Mouse (Mus musculus) stomach, embryonic 16.5 days (tissue): ENCODE measurements around the gene Dclre1b. TPM values are rescaled to one million over a fixed set of nuclear protein-coding genes. Genes with fewer than 3 reads are reported as not detected.
A peak's percentile ranks its signal among the peaks of the same experiment; 100 is the strongest.
"Not testable (repeated sequence)": the region's sequence is repeated elsewhere in the genome, so short reads cannot be mapped to it uniquely, and the experiment has no call there.

Source experiments
- ATAC-seq: fragments of 200-750 bp; cut with Nextera tagmentation; 2 replicates; pipeline ENCODE4 v1.8.0; 2017; ENCODE audit warnings: moderate number of reproducible peaks, moderate TSS enrichment; ENCODE audit not compliant: insufficient read depth, low FRiP score
- H3K27ac ChIP-seq: fragments of 300-500 bp; sonication (generic); 2 replicates; pipeline ENCODE4 v1.5.1; 2014; ENCODE audit warnings: low read length
- H3K27me3 ChIP-seq: fragments of 300-500 bp; sonication (generic); 2 replicates; pipeline ENCODE4 v1.6.1; 2014; ENCODE audit warnings: low read length, control low read depth, mixed read lengths; ENCODE audit not compliant: control insufficient read depth, insufficient read depth
- H3K36me3 ChIP-seq: fragments of 300-500 bp; sonication (generic); 2 replicates; pipeline ENCODE4 v1.6.1; 2014; ENCODE audit warnings: low read length; ENCODE audit not compliant: control insufficient read depth, insufficient read depth
- H3K4me1 ChIP-seq: fragments of 300-500 bp; sonication (generic); 2 replicates; pipeline ENCODE4 v1.6.1; 2014; ENCODE audit warnings: low read length, control low read depth, mixed read lengths; ENCODE audit not compliant: control insufficient read depth, insufficient read depth
- H3K4me2 ChIP-seq: fragments of 300-500 bp; sonication (generic); 2 replicates; pipeline ENCODE4 v1.6.1; 2014; ENCODE audit warnings: low read depth, low read length, mixed read lengths
- H3K4me3 ChIP-seq: fragments of 300-500 bp; sonication (generic); replicated peaks from 2 replicates; pipeline ENCODE4 v1.5.1; 2014; ENCODE audit warnings: mild to moderate bottlenecking, low read length
- H3K9ac ChIP-seq: fragments of 300-500 bp; sonication (generic); 2 replicates; pipeline ENCODE4 v1.6.1; 2014; ENCODE audit warnings: low read length
- H3K9me3 ChIP-seq: fragments of 300-500 bp; sonication (generic); replicated peaks from 2 replicates; pipeline ENCODE4 v1.6.1; 2016; ENCODE audit warnings: low read length, control low read depth; ENCODE audit not compliant: control insufficient read depth
- WGBS: fragments of 180-500 bp; shearing (Covaris S2); extraction: QIAGEN DNeasy Blood & Tissue Kit; methylation state at CpG from one replicate; pipeline ENCODE4 v1.1.7; 2014; 5-methylcytosine and 5-hydroxymethylcytosine counted together
- polyA plus RNA-seq: library from polyadenylated mRNA; unstranded; fragments of >200 nt; fragmentation: Nextera tagmentation; extraction: Ambion mirVana; gene quantifications from 2 replicates; pipeline ENCODE4 v1.2.1, GENCODE M21; 2015

Dclre1b gene
- polyA plus RNA-seq, 1 experiment from 2014 or later, result 20.0 TPM

GRCm38 (mm10) chr3:103830681-103831080 is 21.4 kb upstream of the Dclre1b start:
- not testable (repeated sequence) for H3K9ac ChIP-seq, H3K4me1 ChIP-seq, H3K27ac ChIP-seq, H3K27me3 ChIP-seq, H3K4me2 ChIP-seq, H3K9me3 ChIP-seq, H3K36me3 ChIP-seq, H3K4me3 ChIP-seq, ATAC-seq
- 62% methylated on average over 1 of the region's 1 CpGs for WGBS

- no peak overlapping the region for H3K4me3 ChIP-seq
- H3K4me1 ChIP-seq, result no peaks in the 10 kb centered on the region
- ATAC-seq, result no peak
- no peaks in the 10 kb centered on the region for H3K9me3 ChIP-seq
- H3K9ac ChIP-seq, result no peak overlapping the region
- 75% methylated on average over 3 of the region's 3 CpGs for WGBS
- no peak overlapping the region for H3K4me2 ChIP-seq
- H3K27me3 ChIP-seq, result no peaks in the 10 kb centered on the region
- no peak overlapping the region for H3K27ac ChIP-seq
- H3K36me3 ChIP-seq, result no peaks in the 10 kb centered on the region
Observed at GRCm38 (mm10) chr3:103829036-103829435, 19.8 kb upstream of the Dclre1b start.

DNA sequence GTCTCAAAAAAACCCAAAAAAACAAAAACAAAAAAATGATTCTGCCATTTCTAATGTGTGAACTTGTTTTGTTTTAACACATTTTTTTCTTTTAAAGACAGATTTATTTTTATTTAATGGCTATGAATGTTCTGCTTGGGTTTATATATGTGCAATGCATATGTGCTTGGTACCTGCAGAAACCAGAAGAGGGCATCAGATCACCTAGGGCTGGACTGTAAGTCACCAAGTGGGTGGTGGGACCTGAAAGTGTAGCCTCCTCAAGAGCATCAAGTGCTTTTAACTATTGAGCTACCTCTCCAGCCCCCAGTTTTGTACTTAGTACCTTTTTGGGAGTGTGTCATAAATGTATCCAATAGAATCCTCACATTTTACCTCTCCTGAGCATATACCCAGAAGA is 18.3 kb upstream of the Dclre1b start:
- H3K27me3 ChIP-seq, result no peaks in the 10 kb centered on the region
- H3K9me3 ChIP-seq, result no peaks in the 10 kb centered on the region
- no peaks in the 10 kb centered on the region for H3K36me3 ChIP-seq
- no peak overlapping the region for H3K9ac ChIP-seq
- H3K4me2 ChIP-seq, result no peak overlapping the region
- no peak overlapping the region for H3K4me3 ChIP-seq
- no peaks in the 10 kb centered on the region for H3K4me1 ChIP-seq
- H3K27ac ChIP-seq, result no peak overlapping the region
- ATAC-seq, result no peak

GRCm38 (mm10) chr3:103810967-103811366 is 1.7 kb upstream of the Dclre1b start:
- Histone ChIP-seq H3K36me3 (no peaks in the 10 kb centered on the region; the same call in 1 of the 2 replicates), H3K27ac (no peak overlapping the region), H3K27me3 (no peaks in the 10 kb centered on the region), H3K9me3 (no peaks in the 10 kb centered on the region), H3K4me3 (no peak overlapping the region), H3K4me2 (no peak overlapping the region), H3K9ac (no peak overlapping the region), H3K4me1 (peaks cover 8% of the 10 kb centered on the region)
- WGBS, result 88% methylated on average over 6 of the region's 6 CpGs
- ATAC-seq, result no peak

GRCm38 (mm10) chr3:103809799-103810150 is 531 bp upstream of the Dclre1b start:
- peak; percentile 25; the same call in 1 of the 2 replicates for ATAC-seq
- Histone ChIP-seq H3K9ac (peak overlapping the region; percentile 95), H3K36me3 (no peaks in the 10 kb centered on the region), H3K27me3 (no peaks in the 10 kb centered on the region), H3K4me2 (peak overlapping the region; percentile 82), H3K4me3 (peak overlapping the region; percentile 65), H3K9me3 (no peaks in the 10 kb centered on the region), H3K4me1 (peaks cover 8% of the 10 kb centered on the region), H3K27ac (peak overlapping the region; percentile 95)
- 3% methylated on average over 14 of the region's 14 CpGs for WGBS

- peaks cover 4% of the 10 kb centered on the region; the same call in 1 of the 2 replicates for H3K36me3 ChIP-seq
- no peaks in the 10 kb centered on the region for H3K27me3 ChIP-seq
- H3K4me2 ChIP-seq, result no peak overlapping the region
- no peak overlapping the region for H3K9ac ChIP-seq
- peaks cover 19% of the 10 kb centered on the region for H3K4me1 ChIP-seq
- H3K4me3 ChIP-seq, result no peak overlapping the region
- H3K27ac ChIP-seq, result no peak overlapping the region
- no peaks in the 10 kb centered on the region for H3K9me3 ChIP-seq
- no peak for ATAC-seq
- 86% methylated on average over 1 of the region's 1 CpGs for WGBS
Observed at GRCm38 (mm10) chr3:103805671-103806070, 3.6 kb downstream of the Dclre1b start.

GRCm38 (mm10) chr3:103802861-103803260 is 6.4 kb downstream of the Dclre1b start:
- ATAC-seq, result no peak

DNA sequence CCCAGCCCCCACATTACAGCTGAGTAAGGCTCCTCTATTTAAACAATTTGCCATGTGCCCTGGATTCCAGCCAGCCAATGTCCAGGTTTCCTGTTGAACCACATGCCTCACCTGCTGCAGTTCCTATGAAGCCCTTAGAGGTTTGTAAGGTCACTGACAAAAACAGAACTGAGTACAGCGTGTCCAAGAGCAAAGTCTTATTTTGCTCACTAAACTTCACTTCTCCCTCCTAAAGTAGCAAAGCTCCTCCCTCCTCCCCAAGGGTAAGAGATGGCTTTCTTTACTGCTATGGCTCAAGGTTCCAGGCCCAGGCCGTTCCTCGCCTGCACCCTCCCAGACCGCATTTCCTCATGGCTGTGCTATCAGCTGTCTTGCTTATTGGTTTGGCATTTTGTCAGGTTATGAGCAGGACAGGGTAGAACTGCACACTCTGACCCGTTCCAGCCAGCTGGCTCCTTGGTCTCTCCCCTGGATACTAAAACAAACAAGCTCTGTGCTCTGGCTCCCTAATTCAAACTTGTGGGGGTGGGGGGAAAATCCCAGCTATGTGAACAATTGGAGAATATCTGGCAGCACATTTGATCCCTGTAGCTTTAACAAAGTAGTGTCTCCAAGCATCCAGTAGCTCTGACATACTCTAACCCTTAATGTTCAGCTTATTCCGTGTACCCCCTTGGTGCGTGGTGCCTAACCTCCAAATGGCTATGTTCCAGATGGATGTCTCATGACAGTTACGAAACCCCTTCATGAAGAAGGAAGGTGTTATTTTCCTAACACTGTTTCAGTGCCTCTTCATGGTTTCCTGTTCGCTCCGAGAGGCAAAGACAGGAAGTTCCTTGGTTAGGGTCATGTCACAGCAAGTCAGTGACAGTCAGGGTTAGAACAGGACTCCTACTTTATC is 7.4 kb downstream of the Dclre1b start:
- peak; percentile 96 for ATAC-seq
- no peak overlapping the region for H3K4me3 ChIP-seq
- peaks cover 4% of the 10 kb centered on the region; the same call in 1 of the 2 replicates for H3K36me3 ChIP-seq
- no peak overlapping the region; the same call in 1 of the 2 replicates for H3K9ac ChIP-seq
- 49% methylated on average over 10 of the region's 10 CpGs for WGBS
- peak overlapping the region; percentile 84 for H3K27ac ChIP-seq
- no peaks in the 10 kb centered on the region for H3K27me3 ChIP-seq
- H3K4me2 ChIP-seq, result 0 out of 2 replicates have a peak overlapping the region, but pooled peaks have one; percentile 10
- H3K4me1 ChIP-seq, result peaks cover 11% of the 10 kb centered on the region
- no peaks in the 10 kb centered on the region for H3K9me3 ChIP-seq

More at GRCm38 (mm10) chr3:103802861-103803260, 6.4 kb downstream of the Dclre1b start:
- Histone ChIP-seq H3K9me3 (no peaks in the 10 kb centered on the region), H3K4me3 (no peak overlapping the region), H3K4me1 (peaks cover 12% of the 10 kb centered on the region), H3K4me2 (no peak overlapping the region), H3K27ac (peak overlapping the region; percentile 53; the same call in 1 of the 2 replicates), H3K36me3 (peaks cover 4% of the 10 kb centered on the region; the same call in 1 of the 2 replicates), H3K27me3 (no peaks in the 10 kb centered on the region), H3K9ac (no peak overlapping the region)
- 81% methylated on average over 8 of the region's 8 CpGs for WGBS

DNA sequence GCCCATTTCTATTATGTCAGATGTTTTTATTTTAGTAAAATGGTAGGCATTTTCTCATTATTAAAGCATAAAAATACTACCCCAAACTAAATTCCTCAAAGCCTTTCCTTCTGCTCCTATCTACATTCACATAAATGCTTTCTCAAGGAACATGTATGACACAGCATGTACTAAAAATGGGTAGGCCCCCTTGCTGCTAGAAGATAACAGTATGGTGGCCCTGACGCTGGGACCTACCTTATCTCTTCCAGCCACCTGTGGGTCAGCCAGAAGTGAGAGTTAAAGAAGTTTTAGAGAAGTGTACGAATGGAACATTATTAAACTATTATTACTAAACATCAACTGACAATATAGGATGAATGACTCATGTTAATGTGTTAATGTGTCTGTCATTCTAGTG is 9.7 kb downstream of the Dclre1b start:
- Histone ChIP-seq H3K9me3 (no peaks in the 10 kb centered on the region), H3K27me3 (no peaks in the 10 kb centered on the region), H3K9ac (no peak overlapping the region), H3K4me3 (no peak overlapping the region), H3K4me2 (no peak overlapping the region), H3K4me1 (peaks cover 11% of the 10 kb centered on the region), H3K36me3 (peaks cover 4% of the 10 kb centered on the region; the same call in 1 of the 2 replicates), H3K27ac (no peak overlapping the region)
- ATAC-seq, result no peak
- 64% methylated on average over 2 of the region's 2 CpGs for WGBS
